Mouse (Mus musculus) cerebellum, adult (tissue): ENCODE data around the gene Rbm25.

Source experiments
- ATAC-seq: cut with Nextera tagmentation; 2 replicates; pipeline ENCODE4 v1.9.2; 2017; ENCODE audit warnings: mild to moderate bottlenecking, moderate library complexity, mixed read lengths; ENCODE audit not compliant: insufficient number of reproducible peaks, low FRiP score, low TSS enrichment

Gene Rbm25

GRCm38 (mm10) chr12:83723037-83723436, 92.0 kb downstream of the Rbm25 start:
- no peak for ATAC-seq

- no peak for ATAC-seq
Measured at GRCm38 (mm10) chr12:83726510-83727308, 95.7 kb downstream of the Rbm25 start.

GRCm38 (mm10) chr12:83732225-83732624, 101.2 kb downstream of the Rbm25 start:
- no peak for ATAC-seq
